Mouse (Mus musculus): ENCODE measurements at regions not wholly inside any gene's neighbourhood (a gene's known extent, or its start where the extent isn't known, plus 50 kb on each side); places are given as distances from the start of the nearest gene placed in this dataset.

DNA sequence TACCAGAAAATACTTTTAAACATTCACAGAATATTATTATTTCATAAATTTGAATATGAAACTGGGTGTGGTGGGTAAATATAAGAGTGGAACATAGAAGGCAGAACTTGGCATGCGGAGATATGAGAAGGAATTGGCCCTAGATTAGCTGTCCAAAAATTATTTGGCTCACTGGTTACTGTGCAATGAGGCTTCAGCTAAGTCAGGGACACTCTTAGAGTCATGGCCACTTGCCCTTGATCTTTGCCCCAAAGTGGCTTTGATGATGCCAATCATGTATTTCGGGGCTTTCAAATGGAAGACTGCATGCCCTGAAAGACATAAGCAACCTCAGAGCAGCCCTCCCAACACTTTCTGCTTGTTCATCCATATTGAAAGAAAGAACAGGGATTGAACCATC lies 76.9 kb downstream of the Pxdc1 start:
- no peak for TF ChIP-seq CTCF (IDR thresholded peaks at IDR 0.05; ENCODE audit: low read depth)
- no peak for TF ChIP-seq EP300 (optimal IDR thresholded peaks at IDR 0.05)
- no peak overlapping the region for H3K27ac ChIP-seq (replicated peaks)
- H3K9ac ChIP-seq (ENCODE audit: low read length): no peak overlapping the region
- H3K27me3 ChIP-seq (ENCODE audit: control insufficient read depth, insufficient read depth, low read length): no peaks in the 10 kb centered on the region
- no peaks in the 10 kb centered on the region for H3K36me3 ChIP-seq (ENCODE audit: control insufficient read depth, insufficient read depth, low read length)
- ATAC-seq (ENCODE audit: low FRiP score, low TSS enrichment) (no peak), DNase-seq (ENCODE audit: low spot score) (no peak)
- H3K4me1 ChIP-seq (replicated peaks; ENCODE audit: control insufficient read depth, insufficient read depth): no peaks in the 10 kb centered on the region
- H3K4me2 ChIP-seq (replicated peaks; ENCODE audit: low read depth): no peak overlapping the region
- no peak overlapping the region for H3K4me3 ChIP-seq (ENCODE audit: low read depth, low read length)
- no peaks in the 10 kb centered on the region for H3K9me3 ChIP-seq (ENCODE audit: control insufficient read depth, low read length)
- WGBS: 86% methylated on average over 2 of the region's 2 CpGs

DNA sequence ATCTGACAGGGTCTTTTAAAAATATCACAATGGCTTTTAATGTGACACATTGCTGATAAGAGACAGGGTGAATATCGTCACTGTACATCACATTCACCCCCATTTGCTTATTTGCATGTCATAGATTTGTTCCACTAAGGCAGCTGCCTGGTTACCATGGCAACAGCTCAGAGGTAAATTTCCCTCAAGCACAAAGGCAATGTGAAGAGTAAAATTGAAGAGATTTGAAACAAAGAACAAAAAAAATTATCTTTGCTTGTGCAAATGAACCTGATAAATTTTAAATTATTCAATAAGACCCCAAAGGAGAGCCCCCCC lies 77.3 kb downstream of the Pxdc1 start:
- DNase-seq (ENCODE audit: low spot score) (no peak), ATAC-seq (ENCODE audit: low FRiP score, low TSS enrichment) (no peak)
- Histone ChIP-seq H3K9ac (ENCODE audit: low read length) (no peak overlapping the region), H3K4me1 (replicated peaks; ENCODE audit: control insufficient read depth, insufficient read depth) (no peaks in the 10 kb centered on the region), H3K4me2 (replicated peaks; ENCODE audit: low read depth) (no peak overlapping the region), H3K4me3 (ENCODE audit: low read depth, low read length) (no peak overlapping the region), H3K27me3 (ENCODE audit: control insufficient read depth, insufficient read depth, low read length) (no peaks in the 10 kb centered on the region), H3K9me3 (ENCODE audit: control insufficient read depth, low read length) (no peaks in the 10 kb centered on the region), H3K27ac (replicated peaks) (no peak overlapping the region), H3K36me3 (ENCODE audit: control insufficient read depth, insufficient read depth, low read length) (no peaks in the 10 kb centered on the region)
- WGBS: 37% methylated on average over 1 of the region's 1 CpGs
- TF ChIP-seq EP300 (optimal IDR thresholded peaks at IDR 0.05) (no peak), CTCF (IDR thresholded peaks at IDR 0.05; ENCODE audit: low read depth) (no peak)

DNA sequence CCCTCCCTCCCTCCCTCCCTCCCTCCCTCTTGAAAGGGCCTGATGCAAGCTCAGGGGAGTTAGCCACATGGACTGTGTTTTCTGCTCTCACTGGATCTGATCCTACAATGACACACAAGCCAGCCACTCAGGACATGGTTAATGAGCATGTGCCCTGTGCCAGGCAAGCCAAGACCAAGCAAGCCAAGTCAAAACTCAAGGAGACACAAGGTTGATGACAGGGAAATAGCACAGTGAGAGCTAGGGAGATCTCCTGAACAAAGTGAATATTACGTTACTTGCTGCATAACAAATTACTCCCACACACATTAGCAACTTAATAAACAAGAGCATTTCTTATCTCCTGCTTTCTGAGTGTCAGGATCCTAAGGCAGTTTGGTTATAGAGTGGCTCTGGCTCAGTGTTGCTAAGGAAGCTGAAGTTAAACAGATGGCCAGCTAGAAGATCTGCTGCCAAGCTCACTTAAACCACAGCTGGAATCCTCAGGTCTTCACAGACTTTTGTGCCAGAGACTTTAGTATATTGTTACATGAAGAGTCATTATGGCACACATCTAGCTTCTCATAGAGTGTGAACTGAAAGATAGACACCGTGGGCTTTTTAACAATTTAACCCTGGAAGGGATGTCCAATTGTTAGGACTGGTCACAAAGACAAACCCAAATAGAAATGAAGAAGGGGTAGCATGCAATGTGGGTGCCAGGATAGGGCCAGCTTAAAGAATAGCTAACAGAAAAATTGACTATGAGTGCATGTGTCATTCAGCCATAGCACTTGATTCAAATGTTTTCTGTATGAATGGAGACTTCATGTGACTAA lies 77.9 kb downstream of the Pxdc1 start:
- Histone ChIP-seq H3K4me3 (ENCODE audit: low read depth, low read length) (no peak overlapping the region), H3K4me2 (replicated peaks; ENCODE audit: low read depth) (no peak overlapping the region), H3K9me3 (ENCODE audit: control insufficient read depth, low read length) (no peaks in the 10 kb centered on the region), H3K27ac (replicated peaks) (no peak overlapping the region), H3K4me1 (replicated peaks; ENCODE audit: control insufficient read depth, insufficient read depth) (no peaks in the 10 kb centered on the region), H3K36me3 (ENCODE audit: control insufficient read depth, insufficient read depth, low read length) (no peaks in the 10 kb centered on the region), H3K27me3 (ENCODE audit: control insufficient read depth, insufficient read depth, low read length) (no peaks in the 10 kb centered on the region), H3K9ac (ENCODE audit: low read length) (no peak overlapping the region)
- DNase-seq (ENCODE audit: low spot score): no peak
- ATAC-seq (ENCODE audit: low FRiP score, low TSS enrichment): peak; percentile 29; the same call in 1 of the 2 replicates
- no peak for TF ChIP-seq EP300 (optimal IDR thresholded peaks at IDR 0.05)
- TF ChIP-seq CTCF (IDR thresholded peaks at IDR 0.05; ENCODE audit: low read depth): no peak
- 43% methylated on average over 2 of the region's 2 CpGs for WGBS

DNA sequence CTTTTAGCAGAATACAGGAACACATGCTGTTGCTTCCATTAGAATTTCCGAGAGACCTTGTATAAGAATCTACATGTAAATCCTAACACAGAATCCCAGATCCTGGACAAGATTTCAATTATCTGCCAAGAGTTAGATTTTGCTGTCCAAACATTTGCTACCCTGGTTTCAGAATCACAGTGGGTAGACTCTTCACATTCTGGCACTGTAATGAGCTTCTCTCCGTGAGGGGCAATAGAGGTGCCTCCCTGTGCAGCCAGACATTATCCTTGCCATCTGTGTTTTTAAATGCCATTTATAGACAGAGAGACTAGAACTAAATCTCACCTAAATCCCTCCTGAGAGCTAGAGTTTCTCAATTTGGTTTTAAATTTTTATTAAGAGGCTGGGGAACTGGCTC lies 84.0 kb downstream of the Pxdc1 start:
- no peaks in the 10 kb centered on the region for H3K27me3 ChIP-seq (ENCODE audit: control insufficient read depth, insufficient read depth, low read length)
- ATAC-seq (ENCODE audit: low FRiP score, low TSS enrichment) (no peak), DNase-seq (ENCODE audit: low spot score) (no peak)
- no peaks in the 10 kb centered on the region for H3K4me1 ChIP-seq (replicated peaks; ENCODE audit: control insufficient read depth, insufficient read depth)
- no peaks in the 10 kb centered on the region for H3K36me3 ChIP-seq (ENCODE audit: control insufficient read depth, insufficient read depth, low read length)
- TF ChIP-seq CTCF (IDR thresholded peaks at IDR 0.05; ENCODE audit: low read depth) (no peak), EP300 (optimal IDR thresholded peaks at IDR 0.05) (no peak)
- H3K4me2 ChIP-seq (replicated peaks; ENCODE audit: low read depth): no peak overlapping the region
- H3K9ac ChIP-seq (ENCODE audit: low read length): no peak overlapping the region
- 64% methylated on average over 2 of the region's 2 CpGs for WGBS
- no peaks in the 10 kb centered on the region for H3K9me3 ChIP-seq (ENCODE audit: control insufficient read depth, low read length)
- H3K4me3 ChIP-seq (ENCODE audit: low read depth, low read length): no peak overlapping the region
- H3K27ac ChIP-seq (replicated peaks): no peak overlapping the region

DNA sequence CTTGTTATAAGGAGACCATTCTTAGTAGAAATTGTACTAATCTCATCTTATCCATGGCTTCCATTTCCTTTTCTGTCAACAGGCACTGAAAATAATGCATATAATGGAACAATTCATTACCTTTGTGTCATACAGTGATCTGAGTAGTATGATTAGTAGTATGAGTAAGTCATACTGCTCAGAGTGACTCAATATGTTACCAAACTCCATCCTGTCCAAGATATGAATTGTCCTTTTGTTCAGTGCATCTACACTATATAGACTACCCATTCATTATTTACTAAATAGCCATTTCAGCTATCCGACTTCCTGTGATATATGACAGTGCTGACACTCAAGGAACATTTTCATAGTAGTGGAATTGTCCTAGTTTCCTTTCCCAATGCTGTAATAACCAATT lies 86.6 kb downstream of the Pxdc1 start:
- DNase-seq (ENCODE audit: low spot score) (no peak), ATAC-seq (ENCODE audit: low FRiP score, low TSS enrichment) (no peak)
- Histone ChIP-seq H3K9ac (ENCODE audit: low read length) (no peak overlapping the region), H3K9me3 (ENCODE audit: control insufficient read depth, low read length) (no peaks in the 10 kb centered on the region), H3K4me3 (ENCODE audit: low read depth, low read length) (no peak overlapping the region), H3K4me2 (replicated peaks; ENCODE audit: low read depth) (no peak overlapping the region), H3K4me1 (replicated peaks; ENCODE audit: control insufficient read depth, insufficient read depth) (no peaks in the 10 kb centered on the region), H3K27ac (replicated peaks) (no peak overlapping the region), H3K27me3 (ENCODE audit: control insufficient read depth, insufficient read depth, low read length) (no peaks in the 10 kb centered on the region), H3K36me3 (ENCODE audit: control insufficient read depth, insufficient read depth, low read length) (no peaks in the 10 kb centered on the region)
- no peak for TF ChIP-seq EP300 (optimal IDR thresholded peaks at IDR 0.05)
- TF ChIP-seq CTCF (IDR thresholded peaks at IDR 0.05; ENCODE audit: low read depth): no peak
- 63% methylated on average over 1 of the region's 1 CpGs for WGBS

DNA sequence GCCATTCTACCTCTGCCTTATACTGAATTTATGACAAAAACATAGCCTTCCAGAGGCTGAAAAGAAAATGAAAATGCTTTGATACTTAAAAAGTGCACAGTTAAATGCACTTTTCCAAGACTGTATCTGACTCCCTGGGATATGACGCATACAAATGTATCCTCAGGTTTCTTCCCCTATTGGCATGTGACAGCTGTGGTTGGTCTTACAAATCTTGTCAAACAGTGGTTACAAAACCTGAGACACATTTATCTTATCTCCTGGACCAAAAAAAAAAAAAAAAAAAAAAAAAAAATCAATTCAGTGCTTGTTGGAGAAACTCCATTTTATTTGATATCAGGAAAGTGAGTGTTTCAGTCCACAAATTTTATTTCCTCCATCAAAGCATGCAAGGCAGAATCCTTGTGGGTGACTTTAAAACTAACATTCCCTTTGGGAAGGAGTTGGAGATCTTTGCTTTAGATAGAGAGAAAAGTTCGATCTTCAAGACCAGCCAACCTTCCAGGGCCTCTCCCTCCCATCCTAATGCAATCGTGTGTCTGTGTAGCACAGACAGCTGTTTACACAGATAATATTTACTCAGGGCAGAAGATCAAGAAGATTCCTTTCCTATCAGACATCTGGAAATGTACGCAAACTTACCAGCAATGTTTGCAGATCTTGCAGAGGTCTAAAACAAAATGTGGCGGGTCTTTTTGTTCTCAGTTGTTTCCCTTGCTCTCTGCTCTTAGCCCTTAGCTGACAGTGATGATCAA lies 103.0 kb downstream of the Pxdc1 start:
- no peaks in the 10 kb centered on the region for H3K36me3 ChIP-seq (ENCODE audit: control insufficient read depth, insufficient read depth, low read length)
- TF ChIP-seq CTCF (IDR thresholded peaks at IDR 0.05; ENCODE audit: low read depth) (no peak), EP300 (optimal IDR thresholded peaks at IDR 0.05) (no peak)
- ATAC-seq (ENCODE audit: low FRiP score, low TSS enrichment): no peak

More for the DNA sequence above, 103.0 kb downstream of the Pxdc1 start:
- DNase-seq (ENCODE audit: low spot score): no peak
- 33% methylated on average over 5 of the region's 5 CpGs for WGBS
- no peak overlapping the region for H3K27ac ChIP-seq (replicated peaks)
- no peak overlapping the region for H3K9ac ChIP-seq (ENCODE audit: low read length)
- H3K27me3 ChIP-seq (ENCODE audit: control insufficient read depth, insufficient read depth, low read length): no peaks in the 10 kb centered on the region
- H3K4me1 ChIP-seq (replicated peaks; ENCODE audit: control insufficient read depth, insufficient read depth): no peaks in the 10 kb centered on the region
- H3K4me3 ChIP-seq (ENCODE audit: low read depth, low read length): no peak overlapping the region
- H3K9me3 ChIP-seq (ENCODE audit: control insufficient read depth, low read length): no peaks in the 10 kb centered on the region
- no peak overlapping the region for H3K4me2 ChIP-seq (replicated peaks; ENCODE audit: low read depth)

All from stomach, postnatal 0 days (tissue).